Mouse (Mus musculus) adrenal gland, adult 18-20 months (tissue): ENCODE results near the gene Med7. TPM values are rescaled to one million over a fixed set of nuclear protein-coding genes. Genes with fewer than 3 reads are reported as not detected.
"Not testable (repeated sequence)": the region's sequence is repeated elsewhere in the genome, so short reads cannot be mapped to it uniquely, and the experiment has no call there.

Source experiments
- DNase-seq, 2 experiments: peaks; one replicate each; pipeline ENCODE4 v3.0.0; 2021 to 2022; ENCODE audit warnings: low spot score in 2 of 2
- total RNA-seq, 2 experiments: library from RNA; stranded (reverse); gene quantifications; 1 replicate in 1 of 2; 2 replicates in 1 of 2; pipeline ENCODE4 v1.2.3; 2021

Gene Med7
- total RNA-seq, 2 experiments from 2014 or later, result 44.6 to 53.3 TPM

- DNase-seq, result no peak
These were observed 15.4 kb upstream of the Med7 start for GRCm38 (mm10) chr11:46421086-46421888.

- not testable (repeated sequence) for DNase-seq
These were observed 8.6 kb upstream of the Med7 start for GRCm38 (mm10) chr11:46428131-46428530.

DNA sequence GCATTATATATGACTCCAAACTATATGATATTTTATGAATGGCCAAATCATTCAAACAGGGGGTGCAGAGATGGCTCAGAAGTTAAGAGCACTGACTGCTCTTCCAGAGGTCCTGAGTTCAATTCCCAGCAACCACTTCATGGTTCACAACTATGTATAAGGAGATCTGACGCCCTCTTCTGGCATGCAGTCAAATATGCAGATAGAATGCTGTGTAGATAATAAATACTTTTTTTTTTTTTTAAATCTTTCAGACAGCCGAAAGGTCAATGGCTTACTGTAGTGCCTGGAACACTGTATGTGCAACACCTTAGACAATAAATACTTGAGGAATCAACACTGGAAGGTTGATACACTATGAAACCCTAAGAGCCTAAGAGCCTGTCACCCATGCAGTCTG is 6.6 kb upstream of the Med7 start:
- no peak for DNase-seq

GRCm38 (mm10) chr11:46431129-46431528 is 5.6 kb upstream of the Med7 start:
- peak; percentile 67 to 74 for DNase-seq

DNA sequence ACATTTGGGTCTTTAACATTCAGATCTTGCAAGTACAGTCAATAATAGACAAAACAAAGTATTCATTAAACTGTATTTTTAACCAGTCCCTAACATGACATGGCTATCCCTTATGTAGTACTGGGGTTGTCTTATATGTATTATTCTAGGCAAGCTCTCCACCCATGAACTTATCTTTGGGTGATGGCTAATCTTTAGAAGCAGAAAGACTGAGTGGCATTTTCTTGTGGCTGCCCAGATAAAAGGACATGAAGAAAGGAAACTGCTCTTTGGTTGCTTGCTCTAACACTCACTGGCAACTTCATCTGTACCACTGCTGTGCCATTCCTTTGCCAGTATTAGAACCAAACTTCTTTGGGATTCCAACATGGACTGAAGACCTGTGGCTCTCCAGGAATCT is 1.4 kb upstream of the Med7 start:
- DNase-seq, result no peak

DNA sequence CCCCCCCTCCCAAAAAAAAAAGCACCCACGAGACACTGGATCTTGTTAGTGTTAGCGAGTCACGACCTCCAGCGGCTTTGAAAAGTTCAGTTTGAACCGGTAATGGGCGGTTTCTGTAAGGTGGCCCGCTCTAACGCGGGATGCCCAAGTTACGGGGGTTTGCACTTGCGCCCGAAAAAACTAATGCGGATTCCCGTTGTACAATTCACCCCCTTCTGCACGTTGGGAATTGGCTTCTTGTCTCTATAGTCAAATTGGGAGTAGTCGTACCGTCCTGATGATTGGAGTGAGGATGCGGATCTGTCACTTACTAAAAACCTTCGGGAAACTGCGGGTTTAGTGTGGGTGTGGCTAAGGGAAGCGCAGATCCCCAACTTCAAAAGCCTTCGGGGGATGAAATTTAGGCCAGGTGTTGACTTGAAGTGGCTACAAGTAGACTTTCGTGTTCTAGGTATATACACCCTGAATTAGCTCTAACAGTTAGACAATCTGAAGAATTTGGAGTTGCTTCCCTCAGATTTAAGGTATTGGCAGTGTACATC is 805 bp downstream of the Med7 start:
- peak; percentile 6 to 26 for DNase-seq

- DNase-seq, result no peak
These were observed 2.3 kb downstream of the Med7 start for GRCm38 (mm10) chr11:46439005-46439543.

GRCm38 (mm10) chr11:46441774-46442173 is 5.0 kb downstream of the Med7 start:
- no peak for DNase-seq

GRCm38 (mm10) chr11:46443152-46443551 is 6.4 kb downstream of the Med7 start:
- no peak for DNase-seq

DNA sequence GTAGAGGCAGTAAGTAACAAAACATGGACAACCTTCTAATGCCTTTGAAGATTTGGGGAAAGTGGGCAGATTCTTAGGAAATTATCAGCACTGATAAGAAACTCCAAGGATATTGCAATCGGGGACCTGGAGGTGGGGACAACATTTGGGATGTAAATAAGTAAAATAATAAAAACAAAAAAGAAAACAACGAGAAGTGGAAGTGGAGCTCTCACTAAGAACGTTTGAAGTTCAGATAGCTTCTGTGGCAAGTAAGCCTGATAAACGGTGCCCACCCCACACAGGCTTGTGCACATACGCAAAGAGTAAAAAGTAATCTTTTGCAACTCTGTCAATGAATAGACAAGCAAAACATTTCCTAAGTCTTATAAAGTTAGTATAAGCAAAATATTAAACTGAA is 7.3 kb downstream of the Med7 start:
- DNase-seq, result no peak

- no peak for DNase-seq
These were observed 9.4 kb downstream of the Med7 start for GRCm38 (mm10) chr11:46446150-46446549.

- no peak for DNase-seq
These were observed 11.1 kb downstream of the Med7 start for GRCm38 (mm10) chr11:46447644-46448484.

GRCm38 (mm10) chr11:46449461-46450080 is 12.8 kb downstream of the Med7 start:
- no peak for DNase-seq

GRCm38 (mm10) chr11:46454453-46455045 is 17.8 kb downstream of the Med7 start, which contains the start of gene Havcr2:
TSS of gene Havcr2 (plus strand) at chr11:46454935.
- DNase-seq, result peak in 1 of 2 experiments; percentile 11

DNA sequence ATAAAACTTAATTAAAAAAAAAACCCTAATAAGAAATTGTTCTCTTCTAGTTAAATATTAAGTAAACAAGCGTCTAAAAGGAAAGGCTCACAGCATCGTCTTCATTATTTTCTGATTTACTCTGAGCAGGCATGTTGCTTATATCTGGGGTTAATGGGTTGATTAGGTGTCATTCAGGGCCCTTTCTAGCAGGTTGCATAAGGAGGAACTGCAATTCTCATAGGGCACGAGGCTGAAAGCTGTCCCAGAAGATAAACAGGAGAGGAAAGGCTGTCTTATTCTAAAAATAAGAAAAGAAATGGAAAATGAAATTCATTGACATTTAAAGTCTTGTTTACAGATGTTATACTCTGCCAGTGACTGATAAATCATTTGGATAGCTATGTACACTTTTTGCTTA is 23.2 kb downstream of the Med7 start:
- no peak for DNase-seq

- no peak for DNase-seq
These were observed 24.6 kb downstream of the Med7 start for GRCm38 (mm10) chr11:46461362-46461761.

DNA sequence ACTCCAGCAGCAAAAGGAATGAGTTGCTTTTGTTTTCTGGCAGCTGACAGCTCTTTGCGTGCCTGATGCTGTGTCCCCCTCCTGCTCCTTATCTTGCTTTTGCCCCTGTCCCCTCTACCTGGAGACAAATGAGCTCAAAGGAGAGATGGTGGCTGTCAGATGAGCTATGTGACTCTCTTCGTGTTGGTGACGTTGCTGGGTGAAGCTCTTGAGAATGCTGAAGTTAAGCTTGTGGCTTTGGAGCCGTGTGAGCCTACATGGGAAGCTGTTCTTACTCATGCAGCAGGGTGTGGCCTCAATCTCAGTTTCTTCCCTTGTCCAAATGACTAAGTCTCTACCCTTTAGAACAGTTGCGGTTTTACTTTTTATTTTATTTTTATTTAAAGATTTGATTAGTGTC is 25.2 kb downstream of the Med7 start:
- peak in 1 of 2 experiments; percentile 34 for DNase-seq

DNA sequence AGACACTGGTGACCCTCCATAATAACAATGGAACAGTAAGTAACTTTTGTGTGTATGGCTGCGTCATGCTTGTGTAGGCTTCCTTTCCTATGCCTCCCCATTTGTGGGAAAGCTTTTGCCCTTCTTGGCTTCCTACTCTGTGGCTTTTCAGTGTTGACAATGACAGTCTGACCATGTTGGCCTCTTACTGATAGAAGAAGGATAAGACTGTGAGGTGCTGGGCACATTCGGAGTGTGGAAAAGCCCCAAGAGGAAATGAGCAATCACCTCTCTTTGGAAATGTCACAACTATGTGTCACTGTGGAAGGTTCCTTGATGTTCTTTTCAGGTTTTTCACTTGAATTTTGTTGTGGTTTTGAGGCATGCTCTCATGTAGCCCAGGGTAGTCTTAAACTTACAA is 30.2 kb downstream of the Med7 start:
- DNase-seq, result no peak

GRCm38 (mm10) chr11:46474220-46474619 is 37.5 kb downstream of the Med7 start:
- DNase-seq, result no peak

DNA sequence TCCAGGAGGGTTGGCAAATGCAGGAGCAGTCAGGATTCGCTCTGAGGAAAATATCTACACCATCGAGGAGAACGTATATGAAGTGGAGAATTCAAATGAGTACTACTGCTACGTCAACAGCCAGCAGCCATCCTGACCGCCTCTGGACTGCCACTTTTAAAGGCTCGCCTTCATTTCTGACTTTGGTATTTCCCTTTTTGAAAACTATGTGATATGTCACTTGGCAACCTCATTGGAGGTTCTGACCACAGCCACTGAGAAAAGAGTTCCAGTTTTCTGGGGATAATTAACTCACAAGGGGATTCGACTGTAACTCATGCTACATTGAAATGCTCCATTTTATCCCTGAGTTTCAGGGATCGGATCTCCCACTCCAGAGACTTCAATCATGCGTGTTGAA is 42.6 kb downstream of the Med7 start:
- no peak for DNase-seq

DNA sequence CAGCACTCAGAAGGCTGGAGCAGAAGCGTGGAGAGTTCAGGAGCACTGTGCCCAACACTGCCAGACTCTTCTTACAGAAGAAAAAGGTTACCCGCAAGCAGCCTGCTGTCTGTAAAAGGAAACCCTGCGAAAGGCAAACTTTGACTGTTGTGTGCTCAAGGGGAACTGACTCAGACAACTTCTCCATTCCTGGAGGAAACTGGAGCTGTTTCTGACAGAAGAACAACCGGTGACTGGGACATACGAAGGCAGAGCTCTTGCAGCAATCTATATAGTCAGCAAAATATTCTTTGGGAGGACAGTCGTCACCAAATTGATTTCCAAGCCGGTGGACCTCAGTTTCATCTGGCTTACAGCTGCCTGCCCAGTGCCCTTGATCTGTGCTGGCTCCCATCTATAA is 43.8 kb downstream of the Med7 start:
- DNase-seq, result no peak
